Mouse (Mus musculus): Measurements from ENCODE around the gene Caskin2. TPM values are rescaled to one million over a fixed set of nuclear protein-coding genes. Genes with fewer than 3 reads are reported as not detected.

Caskin2 gene
- total and polyA plus RNA-seq, 3 experiments = 2.9 to 8.2 (median 6.4) TPM

- H3K27me3 ChIP-seq (replicated peaks) = no peaks in the 10 kb centered on the region
- in situ Hi-C loops (cut with MboI; ENCODE audit: low pct_ligation_motif_present, low pct_unique_long_range_greater_than_20kb, low sequenced_read_pairs) (no loop called here), dilution Hi-C loops (cut with MboI; ENCODE audit: extremely low pct_ligation_motif_present, extremely low pct_unique_long_range_greater_than_20kb, low sequenced_read_pairs) (no loop called here)
- no peak for DNase-seq (ENCODE audit: extremely low read depth)
- H3K79me2 ChIP-seq (replicated peaks; ENCODE audit: control insufficient read depth, extremely low read depth, insufficient read depth, poor library complexity, severe bottlenecking) = no peaks in the 10 kb centered on the region
- no peaks in the 10 kb centered on the region for H3K9me3 ChIP-seq (replicated peaks; ENCODE audit: low read length)
- no peak overlapping the region for H3K4me3 ChIP-seq (replicated peaks in 1 of 3; ENCODE audit: low read depth in 2 of 3, low read length in 2 of 3, poor library complexity in 1 of 3)
- peaks cover 3 to 16% of the 10 kb centered on the region in 2 experiments; a peak in 3 of 4 replicates for H3K4me1 ChIP-seq (ENCODE audit: control insufficient read depth in 1 of 2, insufficient read depth in 2 of 2)
- no peak overlapping the region for H3K27ac ChIP-seq (ENCODE audit: insufficient read depth, low read depth)
- H3K36me3 ChIP-seq (replicated peaks in 1 of 2; ENCODE audit: control insufficient read depth in 1 of 2, insufficient read depth in 1 of 2, low read length in 1 of 2) = no peaks in the 10 kb centered on the region
- no peak overlapping the region for H3K9ac ChIP-seq (ENCODE audit: insufficient read depth, low read depth)
- no peak overlapping the region for H3K4me2 ChIP-seq (ENCODE audit: insufficient read depth, low read depth, poor library complexity, severe bottlenecking)
- TF ChIP-seq SMC3 (IDR thresholded peaks at IDR 0.05; ENCODE audit: low read depth, low read length) (no peak), NRF1 (IDR thresholded peaks at IDR 0.05; ENCODE audit: low read depth, low read length) (no peak), JUND (conservative IDR thresholded peaks at IDR 0.05; ENCODE audit: low read depth, low read length) (no peak), TBP (conservative IDR thresholded peaks at IDR 0.05; ENCODE audit: low read depth, low read length) (no peak), MAFK (IDR thresholded peaks at IDR 0.05; ENCODE audit: insufficient replicate concordance, low read length) (no peak), ZMIZ1 (IDR thresholded peaks at IDR 0.05; ENCODE audit: low read depth, low read length) (no peak), CHD2 (IDR thresholded peaks at IDR 0.05; ENCODE audit: low read length) (no peak)
These were observed 46.5 kb downstream of the Caskin2 start for GRCm38 (mm10) chr11:115766981-115767380.

GRCm38 (mm10) chr11:115766356-115766943 lies 47.0 kb downstream of the Caskin2 start:
- Histone ChIP-seq H3K4me1 (ENCODE audit: control insufficient read depth in 1 of 2, insufficient read depth in 2 of 2) (peaks cover 3 to 16% of the 10 kb centered on the region in 2 experiments; a peak in 3 of 4 replicates), H3K9ac (ENCODE audit: insufficient read depth, low read depth) (peak overlapping the region; percentile 77), H3K27me3 (replicated peaks) (no peaks in the 10 kb centered on the region), H3K9me3 (replicated peaks; ENCODE audit: low read length) (no peaks in the 10 kb centered on the region), H3K27ac (ENCODE audit: insufficient read depth, low read depth) (no peak overlapping the region), H3K36me3 (replicated peaks in 1 of 2; ENCODE audit: control insufficient read depth in 1 of 2, insufficient read depth in 1 of 2, low read length in 1 of 2) (no peaks in the 10 kb centered on the region), H3K79me2 (replicated peaks; ENCODE audit: control insufficient read depth, extremely low read depth, insufficient read depth, poor library complexity, severe bottlenecking) (no peaks in the 10 kb centered on the region), H3K4me2 (ENCODE audit: insufficient read depth, low read depth, poor library complexity, severe bottlenecking) (peak overlapping the region; percentile 78), H3K4me3 (replicated peaks in 1 of 3; ENCODE audit: low read depth in 2 of 3, low read length in 2 of 3, poor library complexity in 1 of 3) (peak overlapping the region; percentile 77 to 85 (median 82))
- in situ Hi-C loops (cut with MboI; ENCODE audit: low pct_ligation_motif_present, low pct_unique_long_range_greater_than_20kb, low sequenced_read_pairs) = no loop called here
- DNase-seq (ENCODE audit: extremely low read depth) = no peak
- dilution Hi-C loops (cut with MboI; ENCODE audit: extremely low pct_ligation_motif_present, extremely low pct_unique_long_range_greater_than_20kb, low sequenced_read_pairs) = no loop called here
- no peak for TF ChIP-seq E2F4 (IDR thresholded peaks at IDR 0.05; ENCODE audit: insufficient replicate concordance, low read depth, low read length)
- no peak for TF ChIP-seq CHD1 (IDR thresholded peaks at IDR 0.05; ENCODE audit: low read depth, low read length)
- no peak for TF ChIP-seq NRF1 (IDR thresholded peaks at IDR 0.05; ENCODE audit: low read depth, low read length)
- TF ChIP-seq POLR2A (IDR thresholded peaks at IDR 0.05; ENCODE audit: low read depth, low read length) = no peak
- TF ChIP-seq HCFC1 (IDR thresholded peaks at IDR 0.05; ENCODE audit: low read depth, low read length) = no peak
- no peak for TF ChIP-seq RCOR1 (conservative IDR thresholded peaks at IDR 0.05; ENCODE audit: low read depth, low read length)
- no peak for TF ChIP-seq ZNF384 (IDR thresholded peaks at IDR 0.05; ENCODE audit: low read depth, low read length)
- TF ChIP-seq ZMIZ1 (IDR thresholded peaks at IDR 0.05; ENCODE audit: low read depth, low read length) = no peak
- no peak for TF ChIP-seq TBP (conservative IDR thresholded peaks at IDR 0.05; ENCODE audit: low read depth, low read length)
- no peak for TF ChIP-seq UBTF (IDR thresholded peaks at IDR 0.05; ENCODE audit: low read depth, low read length)
- no peak for TF ChIP-seq ZKSCAN1 (IDR thresholded peaks at IDR 0.05; ENCODE audit: borderline replicate concordance, low read depth, low read length)
- TF ChIP-seq IRF4 (IDR thresholded peaks at IDR 0.05; ENCODE audit: low read depth, low read length) = no peak
- no peak for TF ChIP-seq EP300 (IDR thresholded peaks at IDR 0.05; ENCODE audit: low read length)
- no peak for TF ChIP-seq CTCF (conservative IDR thresholded peaks at IDR 0.05 in 1 of 2, IDR thresholded peaks at IDR 0.05 in 1 of 2; ENCODE audit: low read depth in 2 of 2, low read length in 2 of 2)
- no peak for TF ChIP-seq JUND (conservative IDR thresholded peaks at IDR 0.05; ENCODE audit: low read depth, low read length)
- no peak for TF ChIP-seq SMC3 (IDR thresholded peaks at IDR 0.05; ENCODE audit: low read depth, low read length)
- TF ChIP-seq ZC3H11A (IDR thresholded peaks at IDR 0.05; ENCODE audit: low read depth, low read length) = no peak
- no peak for TF ChIP-seq ELF1 (IDR thresholded peaks at IDR 0.05; ENCODE audit: low read depth, low read length)
- TF ChIP-seq RAD21 (IDR thresholded peaks at IDR 0.05; ENCODE audit: low read depth, low read length) = no peak
- TF ChIP-seq CHD2 (IDR thresholded peaks at IDR 0.05; ENCODE audit: low read length) = no peak

Measured in CH12.LX (cell line).